Mouse (Mus musculus) hindbrain, postnatal 0 days (tissue): ENCODE results near the gene Rpl14. TPM values are rescaled to one million over a fixed set of nuclear protein-coding genes. Genes with fewer than 3 reads are reported as not detected.

Source experiments
- ATAC-seq: fragments of 200-750 bp; cut with Nextera tagmentation; 2 replicates; pipeline ENCODE4 v1.8.0; 2017; ENCODE audit warnings: mild to moderate bottlenecking, moderate TSS enrichment, moderate library complexity
- DNase-seq: peaks from one replicate; pipeline ENCODE4 v3.0.0-alpha.2; 2015; ENCODE audit warnings: low spot score
- H3K27ac ChIP-seq: fragments of 300-500 bp; sonication (generic); 2 replicates; pipeline ENCODE4 v1.5.1; 2014; ENCODE audit warnings: mild to moderate bottlenecking
- H3K27me3 ChIP-seq: fragments of 300-500 bp; sonication (generic); 2 replicates; pipeline ENCODE4 v1.6.1; 2014; ENCODE audit warnings: low read length, mixed read lengths; ENCODE audit not compliant: insufficient read depth
- H3K36me3 ChIP-seq: fragments of 300-500 bp; sonication (generic); 2 replicates; pipeline ENCODE4 v1.6.1; 2014; ENCODE audit warnings: low read length, mixed read lengths; ENCODE audit not compliant: insufficient read depth
- H3K4me1 ChIP-seq: fragments of 300-500 bp; sonication (generic); 2 replicates; pipeline ENCODE4 v1.6.1; 2014; ENCODE audit warnings: antibody characterized with exemption, low read length, mixed read lengths; ENCODE audit not compliant: insufficient read depth
- H3K4me2 ChIP-seq: fragments of 300-500 bp; sonication (generic); 2 replicates; pipeline ENCODE4 v1.6.1; 2014; ENCODE audit warnings: low read depth, mild to moderate bottlenecking, low read length, moderate library complexity, mixed read lengths
- H3K4me3 ChIP-seq: fragments of 300-500 bp; sonication (generic); 2 replicates; pipeline ENCODE4 v1.5.1; 2014; ENCODE audit warnings: low read length
- H3K9ac ChIP-seq: fragments of 300-500 bp; sonication (generic); replicated peaks from 2 replicates; pipeline ENCODE4 v1.6.1; 2014; ENCODE audit warnings: mild to moderate bottlenecking, low read length, moderate library complexity, mixed read lengths
- H3K9me3 ChIP-seq: fragments of 300-500 bp; sonication (generic); 2 replicates; pipeline ENCODE4 v1.6.1; 2016; ENCODE audit warnings: low read length, mixed read lengths
- CTCF ChIP-seq: IDR thresholded peaks from 2 replicates; pipeline ENCODE4 v1.5.1; 2016; ENCODE audit warnings: antibody characterized with exemption, control low read depth, low read depth
- WGBS: fragments of 180-500 bp; shearing (Covaris S2); extraction: QIAGEN DNeasy Blood & Tissue Kit; methylation state at CpG from one replicate; pipeline ENCODE4 v1.1.7; 2014; 5-methylcytosine and 5-hydroxymethylcytosine counted together
- polyA plus RNA-seq: library from polyadenylated mRNA; unstranded; fragments of >200 nt; fragmentation: Nextera tagmentation; extraction: Ambion mirVana; gene quantifications from 2 replicates; pipeline ENCODE4 v1.2.1, GENCODE M21; 2015
- total RNA-seq: library from RNA; depleted of rRNA; stranded (reverse); fragments of >200 nt; gene quantifications from 2 replicates; pipeline ENCODE4 v1.2.3, GENCODE M21; 2014

The Rpl14 gene
- total and polyA plus RNA-seq, 2 experiments from 2014 or later = 147 to 432 TPM

- Histone ChIP-seq H3K27me3 (no peaks in the 10 kb centered on the region), H3K9ac (no peak overlapping the region), H3K4me1 (no peaks in the 10 kb centered on the region), H3K9me3 (no peaks in the 10 kb centered on the region), H3K4me3 (no peak overlapping the region), H3K27ac (no peak overlapping the region), H3K4me2 (no peak overlapping the region), H3K36me3 (no peaks in the 10 kb centered on the region)
- ATAC-seq (no peak), DNase-seq (no peak)
- WGBS = 37% methylated on average over 9 of the region's 9 CpGs
- TF ChIP-seq CTCF = no peak
Measured at GRCm38 (mm10) chr9:120593383-120594101, 22.3 kb downstream of the Rpl14 start.

GRCm38 (mm10) chr9:120594839-120595238 is 23.6 kb downstream of the Rpl14 start:
- Histone ChIP-seq H3K9me3 (no peaks in the 10 kb centered on the region), H3K27me3 (no peaks in the 10 kb centered on the region), H3K9ac (no peak overlapping the region), H3K4me2 (no peak overlapping the region), H3K36me3 (no peaks in the 10 kb centered on the region), H3K4me3 (no peak overlapping the region), H3K27ac (no peak overlapping the region), H3K4me1 (no peaks in the 10 kb centered on the region)
- no peak for TF ChIP-seq CTCF
- DNase-seq (no peak), ATAC-seq (no peak)
- WGBS = 41% methylated on average over 6 of the region's 6 CpGs

GRCm38 (mm10) chr9:120595306-120595705 is 24.1 kb downstream of the Rpl14 start:
- DNase-seq = peak; percentile 46

GRCm38 (mm10) chr9:120601488-120602171 is 30.4 kb downstream of the Rpl14 start:
- H3K27ac ChIP-seq = no peak overlapping the region
- no peaks in the 10 kb centered on the region for H3K9me3 ChIP-seq
- no peak overlapping the region for H3K4me2 ChIP-seq
- peak; percentile 83 for DNase-seq
- 21% methylated on average over 17 of the region's 17 CpGs for WGBS
- H3K4me3 ChIP-seq = no peak overlapping the region
- no peak overlapping the region for H3K9ac ChIP-seq
- H3K4me1 ChIP-seq = peaks cover 6% of the 10 kb centered on the region; the same call in 1 of the 2 replicates
- peak; percentile 55 for ATAC-seq
- H3K27me3 ChIP-seq = no peaks in the 10 kb centered on the region
- peak; percentile 97 for TF ChIP-seq CTCF
- H3K36me3 ChIP-seq = no peaks in the 10 kb centered on the region

More at GRCm38 (mm10) chr9:120595306-120595705, 24.1 kb downstream of the Rpl14 start:
- Histone ChIP-seq H3K4me2 (no peak overlapping the region), H3K9ac (no peak overlapping the region), H3K4me1 (no peaks in the 10 kb centered on the region), H3K36me3 (no peaks in the 10 kb centered on the region), H3K9me3 (no peaks in the 10 kb centered on the region), H3K27ac (no peak overlapping the region), H3K4me3 (no peak overlapping the region), H3K27me3 (no peaks in the 10 kb centered on the region)
- peak; percentile 58 for ATAC-seq
- no peak for TF ChIP-seq CTCF
- WGBS = 33% methylated on average over 4 of the region's 4 CpGs

- DNase-seq (peak; percentile 43), ATAC-seq (peak; percentile 69)
- peaks cover 6% of the 10 kb centered on the region; the same call in 1 of the 2 replicates for H3K4me1 ChIP-seq
- no peaks in the 10 kb centered on the region for H3K27me3 ChIP-seq
- WGBS = 50% methylated on average over 17 of the region's 17 CpGs
- no peaks in the 10 kb centered on the region for H3K9me3 ChIP-seq
- TF ChIP-seq CTCF = no peak
- peak overlapping the region; percentile 34 for H3K4me2 ChIP-seq
- no peaks in the 10 kb centered on the region for H3K36me3 ChIP-seq
- H3K4me3 ChIP-seq = no peak overlapping the region
- H3K27ac ChIP-seq = no peak overlapping the region
- no peak overlapping the region for H3K9ac ChIP-seq
Measured at GRCm38 (mm10) chr9:120602172-120602838, 31.1 kb downstream of the Rpl14 start.

- peak overlapping the region; percentile 34 for H3K4me2 ChIP-seq
- DNase-seq = peak; percentile 90
- H3K27me3 ChIP-seq = no peaks in the 10 kb centered on the region
- H3K27ac ChIP-seq = no peak overlapping the region
- H3K4me3 ChIP-seq = no peak overlapping the region
- no peaks in the 10 kb centered on the region for H3K36me3 ChIP-seq
- peak; percentile 90 for ATAC-seq
- 0 out of 2 replicates have a peak, but pooled peaks cover 7% of the 10 kb centered on the region for H3K9me3 ChIP-seq
- H3K4me1 ChIP-seq = peaks cover 6% of the 10 kb centered on the region; the same call in 1 of the 2 replicates
- TF ChIP-seq CTCF = peak; percentile 98
- 3% methylated on average over 23 of the region's 23 CpGs for WGBS
- H3K9ac ChIP-seq = no peak overlapping the region
Measured at GRCm38 (mm10) chr9:120602839-120603511, 31.7 kb downstream of the Rpl14 start.
